Mouse (Mus musculus): ENCODE measurements at regions not wholly inside any gene's neighbourhood (a gene's known extent, or its start where the extent isn't known, plus 50 kb on each side); places are given as distances from the start of the nearest gene placed in this dataset.

DNA sequence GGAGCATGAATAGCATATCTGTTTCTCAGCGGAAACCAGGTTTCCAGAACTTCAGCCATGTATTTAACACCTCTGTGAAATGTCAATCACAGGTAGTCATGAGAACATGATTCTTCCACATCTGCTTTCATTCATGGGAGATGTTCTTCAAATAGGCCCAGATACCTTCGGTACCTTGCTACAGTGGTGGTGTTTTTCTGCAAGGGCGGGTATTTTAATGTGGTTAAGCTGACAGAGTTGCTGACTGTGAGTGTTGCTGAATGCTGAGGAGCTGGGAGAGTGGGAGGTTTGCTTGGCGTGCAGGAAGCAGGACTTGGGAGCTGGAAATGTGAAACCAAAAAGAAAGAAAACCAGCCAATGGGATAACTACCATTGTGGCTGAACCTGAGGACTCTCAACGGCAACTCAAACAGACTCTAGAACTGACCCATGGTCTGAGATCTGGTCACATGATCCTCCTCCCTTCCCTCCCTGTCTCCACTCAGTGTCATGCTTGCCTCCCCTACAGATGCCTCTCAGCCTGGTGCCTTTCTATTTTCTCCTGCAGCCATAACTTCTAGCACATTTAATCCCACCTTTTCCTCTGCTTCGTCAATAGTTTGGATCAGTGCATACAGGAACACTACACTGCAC, 317.0 kb upstream of the Pard3b start:
- no peak for DNase-seq (ENCODE audit: low spot score)

DNA sequence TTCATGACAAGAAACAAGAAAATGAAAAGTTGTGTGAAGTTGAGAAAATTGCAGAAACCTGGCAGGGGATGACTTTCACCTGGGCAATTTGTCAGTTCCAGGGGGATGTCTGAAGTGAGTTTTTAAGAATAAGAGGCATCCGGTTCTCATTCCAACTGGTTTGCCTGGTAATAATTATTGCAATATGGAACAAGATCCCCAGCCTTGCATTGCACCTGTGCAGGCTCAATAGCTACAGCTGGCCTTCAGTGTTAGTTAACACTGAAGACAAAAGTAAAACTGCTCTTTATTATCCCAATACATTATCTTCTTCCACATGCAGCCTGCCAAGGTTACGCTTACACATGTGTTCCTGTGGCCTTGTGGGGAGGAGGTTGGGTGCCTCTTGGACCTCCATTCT, 307.2 kb upstream of the Pard3b start:
- no peak for DNase-seq (ENCODE audit: low spot score)

DNA sequence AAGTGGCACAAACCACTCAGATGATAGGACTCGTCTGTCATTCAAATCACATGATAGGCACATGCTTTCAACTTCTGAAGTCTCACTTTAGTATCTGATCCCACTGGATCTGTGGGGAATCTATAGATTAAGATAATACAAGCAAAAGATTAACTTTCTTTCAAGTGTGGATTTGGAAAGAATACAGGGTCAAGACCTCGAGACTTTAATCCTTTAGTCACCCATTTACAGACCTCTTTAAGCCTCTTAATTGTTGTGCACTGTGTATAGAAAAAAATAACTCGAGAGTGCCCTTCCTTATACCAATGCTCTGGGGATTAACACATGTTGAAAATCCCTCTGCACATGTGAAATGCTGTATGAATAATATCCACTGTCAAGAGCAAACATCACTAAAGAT, 306.7 kb upstream of the Pard3b start:
- no peak for DNase-seq (ENCODE audit: low spot score)

DNA sequence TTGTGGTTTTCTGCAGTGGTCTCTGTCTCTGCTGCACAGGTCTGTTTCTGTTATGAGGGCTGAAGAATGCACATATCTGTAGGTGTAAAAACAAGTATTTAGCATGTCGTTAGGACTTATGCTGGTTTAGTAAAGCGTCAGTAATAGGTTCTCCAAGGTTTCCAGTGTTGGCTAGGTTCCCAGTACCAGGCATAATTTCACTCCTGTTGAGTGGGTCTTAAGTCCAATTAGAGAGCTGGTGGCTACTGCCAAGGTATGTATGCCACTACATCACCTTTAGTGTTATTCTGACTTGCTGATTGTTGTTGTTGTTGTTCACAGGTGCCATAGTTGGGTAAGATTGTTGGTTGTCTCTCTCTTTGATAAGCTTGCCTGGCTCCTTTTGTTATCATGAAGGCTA, 302.3 kb upstream of the Pard3b start:
- no peak for DNase-seq (ENCODE audit: low spot score)

DNA sequence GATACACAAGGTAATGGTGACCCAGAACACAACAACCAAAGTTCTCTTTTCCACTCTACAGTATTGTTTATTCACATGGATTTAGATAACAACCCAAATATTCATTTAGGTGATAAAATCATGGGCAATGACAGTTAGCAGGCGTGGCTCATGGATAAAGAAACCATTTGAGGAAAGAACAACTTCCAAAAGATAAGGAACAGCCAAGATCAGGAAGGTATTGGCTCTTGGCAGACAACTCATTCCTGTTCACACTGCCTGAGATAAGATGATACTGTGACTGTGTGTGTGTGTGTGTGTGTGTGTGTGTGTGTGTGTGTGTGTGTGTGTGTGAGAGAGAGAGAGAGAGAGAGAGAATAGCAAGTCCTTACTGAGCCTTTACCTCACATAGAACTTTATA, 285.7 kb upstream of the Pard3b start:
- no peak for DNase-seq (ENCODE audit: low spot score)

DNA sequence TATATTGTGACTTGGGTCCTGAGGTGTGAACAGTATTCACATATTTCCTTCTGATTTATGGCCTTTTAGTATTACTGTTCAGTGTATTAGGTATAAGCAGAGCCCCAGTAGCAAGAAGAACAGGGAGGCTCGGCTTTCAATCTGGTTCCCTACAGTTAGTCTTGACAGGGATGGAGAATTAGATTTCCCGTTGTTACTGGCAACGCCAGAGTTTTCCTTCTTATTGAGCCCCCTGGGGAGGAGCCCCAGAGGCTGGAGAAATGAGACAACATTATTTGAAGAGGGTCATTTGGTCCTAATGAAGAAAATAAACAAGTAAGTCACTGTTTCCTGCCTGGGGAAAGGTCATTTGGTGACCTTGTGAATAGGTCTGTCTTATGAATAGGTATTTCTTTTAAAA, 285.1 kb upstream of the Pard3b start:
- no peak for DNase-seq (ENCODE audit: low spot score)

DNA sequence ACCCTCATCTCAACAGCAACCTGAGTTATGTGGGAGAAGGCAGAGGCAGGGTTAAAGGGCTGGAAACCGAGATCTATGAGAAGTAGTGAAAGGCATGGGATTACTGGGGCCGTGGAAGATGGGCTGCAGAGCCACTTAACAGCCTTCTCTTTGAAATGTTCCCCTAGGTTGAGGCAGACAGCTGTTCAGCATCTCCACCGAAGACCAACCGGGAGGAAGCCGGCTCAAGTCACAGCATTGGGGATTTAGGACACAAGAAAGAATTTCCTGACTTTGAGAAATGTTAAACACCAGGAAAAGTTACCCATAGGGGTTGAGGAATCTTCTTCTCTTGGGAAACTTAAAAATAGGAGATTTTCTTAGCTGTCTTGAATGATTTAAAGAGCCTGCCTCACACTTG, 283.4 kb upstream of the Pard3b start:
- no peak for DNase-seq (ENCODE audit: low spot score)

DNA sequence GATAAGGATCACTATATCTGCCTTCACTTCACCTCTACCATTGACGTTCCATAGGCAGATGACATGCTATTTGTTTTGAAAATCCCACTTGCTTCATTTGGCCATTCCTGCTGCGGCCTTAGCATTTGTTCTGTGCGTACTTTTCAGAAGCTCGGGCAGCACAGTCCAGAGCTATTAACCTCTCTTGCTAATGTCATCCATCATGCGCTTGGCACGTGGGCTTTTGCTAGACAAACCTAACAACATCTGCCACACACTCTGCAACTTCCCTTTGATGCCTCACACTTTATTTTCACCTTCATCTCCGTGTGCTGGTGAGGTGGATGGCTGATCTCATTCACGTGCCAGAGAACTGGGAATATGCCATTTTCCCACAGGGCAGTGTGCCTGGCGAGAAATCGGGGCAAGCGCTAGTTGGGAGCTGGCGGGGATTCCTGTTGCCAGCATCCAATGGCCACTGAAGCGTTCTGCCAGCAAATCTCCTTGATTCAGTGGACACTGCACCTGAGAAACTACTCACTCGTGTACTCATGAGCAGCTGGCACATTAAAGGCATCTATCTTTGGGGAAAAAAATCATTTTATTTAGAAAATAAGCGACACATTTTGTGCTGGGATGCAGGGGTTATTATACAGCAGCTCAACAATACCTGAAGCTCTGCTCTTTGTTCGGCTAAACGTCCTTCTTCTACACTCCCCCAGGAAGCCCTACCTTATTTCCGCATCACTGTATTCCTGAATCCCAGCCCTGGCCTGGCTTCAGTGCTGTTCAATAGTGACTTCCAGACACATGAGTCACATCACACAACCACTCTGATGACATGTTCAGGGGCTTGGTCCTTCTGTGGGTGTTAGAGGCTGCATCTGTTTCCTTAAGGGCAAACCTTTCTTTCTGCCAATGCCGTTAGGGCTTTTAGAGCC, 279.4 kb upstream of the Pard3b start:
- no peak for DNase-seq (ENCODE audit: low spot score)

DNA sequence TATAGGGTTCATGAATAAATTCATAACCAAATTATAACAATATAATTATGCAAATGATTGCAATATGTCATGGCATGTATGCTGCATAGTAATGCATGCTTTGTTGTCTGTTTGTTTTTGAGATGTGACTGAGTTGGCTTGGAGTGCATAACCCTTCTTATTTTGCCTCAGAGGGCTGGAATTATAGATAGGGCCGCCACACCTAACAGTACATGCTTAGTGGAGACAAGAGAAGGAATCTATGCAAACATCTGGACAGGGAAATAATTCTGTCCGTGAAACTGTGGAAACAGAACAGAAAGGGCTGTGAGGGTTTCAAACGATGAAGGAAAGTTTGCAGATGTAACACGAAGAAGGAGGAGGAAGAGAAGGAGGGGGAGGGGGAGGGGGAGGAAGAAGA, 266.0 kb upstream of the Pard3b start:
- DNase-seq (ENCODE audit: low spot score) = no peak

DNA sequence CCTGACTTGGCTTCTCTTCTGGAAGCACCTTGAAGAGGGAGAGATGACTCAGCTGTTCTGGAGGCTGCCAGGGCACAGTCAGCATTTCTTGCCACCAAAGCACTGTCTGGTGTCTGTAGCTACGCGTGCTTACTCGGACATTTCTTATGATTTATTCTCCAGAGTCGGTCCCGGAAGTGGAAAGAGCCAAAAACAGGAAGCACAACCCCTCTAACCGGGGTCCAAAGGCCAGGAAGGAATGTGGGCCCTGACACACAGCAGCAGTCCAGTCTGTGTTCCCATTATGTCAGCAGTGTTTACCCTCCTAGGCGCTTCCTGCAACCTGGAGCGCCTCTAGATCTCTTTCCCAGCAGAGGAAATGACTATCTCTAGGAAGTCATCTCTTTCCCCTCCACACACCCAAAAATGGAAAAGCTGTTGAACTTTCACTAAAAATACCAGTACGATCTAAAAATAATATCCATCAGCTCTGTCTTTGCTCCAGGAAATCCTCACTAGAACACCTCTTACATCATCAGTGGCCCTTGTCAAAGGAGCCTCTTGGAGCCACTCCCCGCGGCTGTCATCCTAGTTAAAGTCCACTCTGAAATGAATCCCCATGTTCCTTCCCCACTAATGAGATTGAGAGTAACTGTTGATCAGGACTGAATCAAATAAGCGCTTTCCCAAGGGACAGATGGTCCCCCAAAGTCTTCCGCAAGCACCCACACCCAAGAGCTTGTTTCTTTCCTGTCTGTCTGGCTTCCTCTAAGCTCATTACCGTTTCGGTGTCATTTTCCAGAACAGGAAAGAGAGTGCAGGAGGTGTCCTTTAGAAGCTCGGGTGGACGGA, 264.7 kb upstream of the Pard3b start:
- no peak for DNase-seq (ENCODE audit: low spot score)

DNA sequence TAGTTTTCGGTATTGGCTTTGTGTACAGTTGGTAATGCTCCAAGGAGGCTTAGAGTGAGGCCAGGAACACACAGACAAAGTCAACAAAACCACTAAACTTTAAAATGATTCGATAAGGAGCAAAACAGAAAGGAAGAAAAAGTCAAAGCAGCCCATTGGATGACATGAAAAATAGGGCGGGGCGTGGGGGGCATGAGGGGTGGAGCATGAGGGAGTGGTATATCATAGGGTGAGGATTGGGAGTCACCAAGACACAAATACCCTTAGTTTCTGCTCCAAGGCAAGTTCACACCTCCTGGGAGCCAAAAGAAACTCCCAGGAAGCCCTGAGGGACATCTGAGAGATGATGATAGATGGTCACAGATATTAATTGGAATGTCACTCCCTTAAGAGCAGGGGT, 262.2 kb upstream of the Pard3b start:
- DNase-seq (ENCODE audit: low spot score) = no peak

DNA sequence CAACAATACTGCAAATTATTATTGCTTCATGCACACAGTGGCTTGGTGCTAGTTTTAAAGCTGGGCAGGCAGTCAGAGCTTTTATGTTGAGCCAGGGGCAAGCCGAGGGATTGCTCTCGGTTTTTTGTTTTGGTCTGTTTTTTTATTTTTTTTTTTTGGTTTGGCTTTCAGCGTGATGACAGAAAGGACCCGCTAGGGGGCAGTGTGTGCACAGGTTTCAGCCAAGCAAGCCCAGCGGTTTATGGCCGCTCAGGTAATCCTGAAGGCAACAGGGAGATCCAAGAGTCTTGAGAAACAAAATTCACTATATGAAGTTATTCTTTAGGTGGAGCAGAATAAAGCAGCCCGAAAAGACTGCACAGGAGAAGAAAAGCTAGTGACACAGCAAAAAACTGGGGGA, 261.6 kb upstream of the Pard3b start:
- DNase-seq (ENCODE audit: low spot score) = peak; percentile 60

DNA sequence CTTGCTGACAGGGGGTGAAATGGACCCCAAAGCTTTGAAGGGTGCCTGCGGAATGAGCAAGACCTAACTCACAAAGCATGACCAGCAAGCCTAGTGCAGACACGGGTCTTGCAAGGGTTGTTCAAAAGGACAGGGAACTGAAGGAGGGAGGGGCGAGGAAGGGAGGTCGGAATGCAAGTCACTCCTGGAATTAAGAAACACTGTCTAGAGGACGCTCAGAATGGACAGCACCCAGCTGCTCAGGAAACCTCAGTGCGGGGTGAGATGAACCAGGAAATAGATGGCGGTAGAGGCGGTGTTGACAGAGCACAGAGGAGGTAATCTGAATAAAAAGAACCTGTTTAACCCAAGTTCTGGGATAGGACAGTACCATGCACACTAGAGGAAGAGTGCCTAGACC, 260.4 kb upstream of the Pard3b start:
- no peak for DNase-seq (ENCODE audit: low spot score)

DNA sequence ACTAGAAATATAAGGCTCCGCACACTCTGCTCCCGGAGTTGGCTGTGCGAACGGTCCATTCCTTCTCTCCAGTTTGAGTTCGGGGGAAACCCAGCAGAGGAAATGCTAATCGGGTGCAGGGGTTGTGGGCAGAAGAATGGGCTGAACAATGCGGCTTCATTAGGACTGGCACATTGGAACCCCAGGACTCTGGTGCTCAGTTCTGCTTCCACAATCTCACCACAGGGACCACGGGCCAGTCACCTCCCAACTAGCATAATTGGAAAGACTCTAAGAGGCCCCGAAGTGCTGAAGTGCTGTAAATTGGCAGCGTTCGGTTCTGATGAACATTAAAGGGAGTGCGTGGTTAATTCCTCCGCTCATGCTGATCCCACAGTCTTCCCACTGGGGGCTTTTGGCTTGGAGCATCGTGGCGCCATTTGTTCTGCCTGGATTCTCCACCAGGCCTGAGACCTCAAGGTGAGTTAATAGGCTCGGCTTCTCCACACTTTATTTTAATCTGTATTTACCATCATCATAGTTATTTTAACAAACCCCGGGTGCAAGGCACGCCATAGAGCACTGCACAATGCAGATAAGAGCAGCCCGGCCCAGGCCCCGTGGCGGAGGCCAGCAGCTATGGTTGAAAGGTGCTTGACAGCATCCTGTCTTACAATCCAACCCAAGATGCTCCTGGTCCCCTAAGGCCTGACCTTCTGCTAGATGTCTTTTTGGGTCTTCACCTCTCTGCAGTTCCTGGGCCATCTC, 258.7 kb upstream of the Pard3b start:
- no peak for DNase-seq (ENCODE audit: low spot score)

DNA sequence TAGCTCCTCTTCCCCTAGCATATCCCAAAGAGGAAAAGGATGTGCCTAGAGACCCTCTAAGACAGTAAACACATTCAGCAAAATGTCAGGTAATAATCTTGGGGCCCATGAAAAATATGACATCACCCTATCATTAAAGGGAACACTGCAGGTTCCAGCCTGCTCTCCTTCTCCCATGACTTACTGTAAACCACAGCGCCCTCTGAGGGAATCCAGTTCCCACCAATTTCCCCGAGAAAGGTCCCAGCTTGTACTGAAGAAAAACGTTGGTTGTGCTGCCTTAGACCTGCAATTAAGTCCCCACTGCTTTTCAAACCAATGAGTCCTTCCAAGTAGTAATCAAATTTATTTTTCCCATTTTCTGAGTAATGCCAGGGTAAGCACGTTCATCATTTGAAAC, 251.0 kb upstream of the Pard3b start:
- DNase-seq (ENCODE audit: low spot score) = no peak

DNA sequence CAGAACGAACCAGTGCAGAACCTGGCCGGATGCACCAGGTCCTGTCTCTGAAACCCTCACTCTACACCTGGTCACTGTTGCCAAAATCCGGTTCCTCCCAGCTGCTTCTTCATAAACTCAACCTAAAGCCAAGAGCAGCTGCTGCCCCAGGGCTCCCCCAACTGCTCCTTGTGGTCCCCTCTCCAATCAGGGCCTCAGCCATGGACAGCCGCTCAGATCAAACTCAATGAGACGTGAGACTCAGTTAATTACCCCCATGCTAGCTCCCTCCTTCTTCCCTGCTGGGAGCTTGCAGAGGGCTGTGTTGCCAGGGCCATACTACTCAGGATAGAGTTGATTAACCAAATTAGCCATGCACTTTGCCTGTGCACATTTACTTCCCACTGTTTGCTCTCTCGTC, 240.8 kb upstream of the Pard3b start:
- DNase-seq (ENCODE audit: low spot score) = no peak

DNA sequence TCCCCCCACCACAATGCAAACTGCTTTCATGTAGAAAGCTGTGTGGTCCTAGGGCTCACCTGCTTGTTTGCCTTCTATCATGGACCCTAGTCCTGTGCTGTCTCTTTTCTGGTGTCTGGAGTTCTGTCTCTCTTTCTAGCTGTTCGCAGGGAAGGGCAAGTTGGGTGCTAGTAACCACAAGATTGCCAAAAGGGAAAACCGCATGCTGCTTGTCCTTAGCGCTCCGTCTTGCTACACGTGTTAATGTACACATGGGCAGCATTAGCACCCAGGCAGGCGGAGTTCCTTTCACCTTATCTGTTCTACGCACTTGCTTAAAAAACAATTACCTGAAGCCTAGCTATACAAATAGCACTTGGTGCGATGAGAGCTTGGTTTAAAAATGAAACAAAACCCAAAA, 236.3 kb upstream of the Pard3b start:
- DNase-seq (ENCODE audit: low spot score) = no peak

DNA sequence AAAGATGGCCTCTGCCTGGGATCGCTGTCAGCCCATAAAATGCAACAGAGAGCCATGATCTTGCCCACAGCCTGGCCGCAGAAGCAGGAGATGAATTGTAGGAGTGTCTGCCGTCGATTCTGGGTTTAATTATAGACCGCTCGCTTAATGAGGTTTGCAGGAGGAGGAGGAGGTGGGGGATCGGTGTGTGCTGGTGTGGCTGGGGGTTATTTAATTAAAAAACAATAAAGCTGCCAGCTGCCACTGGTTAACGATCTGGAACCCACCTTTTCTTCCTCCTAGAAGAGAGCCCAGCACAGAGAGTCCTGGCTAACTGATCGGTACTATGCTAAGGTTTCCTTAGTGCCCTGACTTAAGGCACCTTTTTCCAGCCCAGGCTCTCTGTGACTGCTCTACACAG, 231.4 kb upstream of the Pard3b start:
- DNase-seq (ENCODE audit: low spot score) = no peak

DNA sequence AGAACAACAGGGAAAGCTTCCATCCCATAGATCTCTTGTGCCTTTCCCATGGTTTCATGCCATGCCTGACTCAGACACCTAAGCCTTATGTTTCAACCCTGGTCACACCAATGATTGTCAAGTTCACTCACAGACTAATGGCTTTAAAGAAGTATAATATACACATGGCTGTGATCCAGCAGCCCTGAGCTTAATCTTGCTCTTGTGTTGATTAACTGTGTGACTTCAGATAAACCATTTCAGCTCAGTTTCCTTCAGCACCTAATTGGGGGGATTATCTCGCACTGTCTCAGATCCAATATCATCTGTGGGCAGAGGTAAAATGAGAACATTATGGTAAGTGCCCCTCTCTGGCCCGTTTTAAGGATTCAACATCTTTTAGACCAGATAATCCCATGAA, 223.9 kb upstream of the Pard3b start:
- DNase-seq (ENCODE audit: low spot score) = no peak

DNA sequence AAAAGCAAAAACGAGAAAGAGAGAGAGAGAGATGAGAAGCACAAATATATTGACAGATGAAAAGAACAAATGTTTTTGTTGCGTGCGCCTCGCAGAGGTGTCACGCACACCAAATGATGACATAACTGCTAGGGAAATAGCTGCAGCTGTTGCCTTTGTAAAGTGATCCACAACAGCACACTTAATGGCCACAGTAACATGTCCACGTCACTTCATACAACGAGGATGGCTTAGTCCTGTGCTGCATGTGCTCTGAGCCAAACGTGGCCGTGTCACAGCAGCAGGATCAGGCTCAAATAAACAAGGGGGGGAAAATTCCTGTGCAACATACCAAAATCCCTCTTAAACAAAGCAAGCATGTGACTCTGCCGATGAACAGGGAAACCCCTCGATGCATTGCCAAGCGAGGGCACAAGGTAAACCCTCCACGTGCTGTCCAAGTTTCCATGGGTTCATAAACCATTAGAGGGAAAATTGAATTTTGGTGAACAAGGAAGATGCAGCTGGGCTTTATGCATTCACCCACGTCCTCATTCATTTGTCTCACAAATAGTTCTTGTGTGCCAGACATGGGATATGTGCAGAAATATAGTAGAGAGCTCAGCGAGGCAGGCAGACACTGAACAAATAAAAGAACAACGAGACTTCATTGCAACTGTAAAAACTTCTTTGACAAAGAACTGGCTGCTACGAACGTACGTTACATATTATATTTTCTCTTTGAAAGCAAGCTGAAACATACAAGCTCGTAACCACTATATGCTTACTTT, 223.0 kb upstream of the Pard3b start:
- DNase-seq (ENCODE audit: low spot score) = no peak

DNA sequence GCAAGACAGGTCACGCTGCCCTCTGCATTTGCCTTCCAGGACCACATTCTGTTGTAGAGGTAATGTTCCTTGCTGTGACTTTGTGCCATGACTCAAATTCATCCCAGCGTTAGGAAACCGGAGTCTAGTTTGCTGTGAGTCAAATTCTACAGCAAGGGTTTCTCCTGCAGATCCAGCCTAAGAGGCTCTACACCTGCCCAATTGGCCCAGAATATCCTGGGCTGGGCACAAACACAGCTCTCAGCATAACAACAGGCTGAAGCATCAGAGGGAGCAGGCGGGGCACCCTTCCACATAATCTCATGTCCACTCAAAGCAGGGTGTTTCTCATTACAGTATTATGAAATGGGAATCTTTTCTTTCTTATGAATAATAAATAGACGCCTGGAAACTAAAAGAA, 220.2 kb upstream of the Pard3b start:
- no peak for DNase-seq (ENCODE audit: low spot score)
